Mouse (Mus musculus): ENCODE results near the gene Nr2c2ap.

Nr2c2ap gene

DNA sequence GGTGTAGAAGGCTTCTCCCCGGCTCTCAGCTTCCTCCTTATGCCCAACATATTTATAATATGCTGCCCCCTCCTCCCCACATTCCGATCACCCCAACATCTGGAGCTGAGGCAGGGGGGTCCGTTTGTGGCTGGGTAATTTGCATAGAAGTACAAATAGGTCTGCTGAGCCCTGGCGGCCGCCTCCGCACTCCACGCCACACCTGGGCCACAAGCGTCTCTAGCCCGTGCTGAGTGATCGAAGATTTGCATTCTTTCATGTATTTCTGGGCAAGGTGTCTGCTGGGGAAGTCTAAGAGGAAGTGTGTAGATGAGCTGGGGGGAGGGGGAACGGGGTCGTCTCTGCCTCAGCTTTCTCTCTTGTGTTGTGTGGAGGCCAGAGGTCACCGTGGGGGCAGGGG lies 28.9 kb downstream of the Nr2c2ap start:
- DNase-seq (ENCODE audit: low read depth, low spot score), result no peak

- no peak for DNase-seq (ENCODE audit: low read depth, low spot score)
These were observed 32.2 kb downstream of the Nr2c2ap start for GRCm38 (mm10) chr8:70163316-70163715.

GRCm38 (mm10) chr8:70166504-70167110 lies 35.5 kb downstream of the Nr2c2ap start:
- peak; percentile 39 for DNase-seq (ENCODE audit: low read depth, low spot score)

- DNase-seq (ENCODE audit: low read depth, low spot score), result no peak
These were observed 39.0 kb downstream of the Nr2c2ap start for GRCm38 (mm10) chr8:70170116-70170515.

- no peak for DNase-seq (ENCODE audit: low read depth, low spot score)
These were observed 39.6 kb downstream of the Nr2c2ap start for GRCm38 (mm10) chr8:70170748-70171147.

- no peak for DNase-seq (ENCODE audit: low read depth, low spot score)
These were observed 40.1 kb downstream of the Nr2c2ap start for GRCm38 (mm10) chr8:70171240-70171639.

- peak; percentile 93 for DNase-seq (ENCODE audit: low read depth, low spot score)
These were observed 41.0 kb downstream of the Nr2c2ap start, which contains the start of gene Tmem161a for GRCm38 (mm10) chr8:70172043-70172681. Gene Tmem161a, plus strand, starts transcription at chr8:70172356.

DNA sequence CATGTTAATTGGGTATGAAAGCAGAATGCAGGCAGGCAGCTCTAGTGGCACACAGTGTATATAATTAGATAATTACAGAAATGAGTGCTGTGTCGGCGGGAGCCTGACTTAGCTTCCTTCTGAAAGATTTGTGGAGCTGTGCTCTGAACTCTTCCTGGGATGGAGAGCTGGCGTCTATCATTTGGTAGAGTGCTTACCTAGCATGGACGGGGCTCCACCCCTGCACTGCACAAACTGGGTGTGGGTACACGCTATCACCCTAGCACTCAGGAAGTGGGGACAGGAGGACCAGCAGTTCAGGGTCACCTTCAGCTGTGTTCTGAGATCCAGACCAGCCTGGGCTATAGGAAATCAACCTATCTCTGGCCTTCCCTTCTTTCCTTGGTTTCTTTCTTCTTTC lies 42.2 kb downstream of the Nr2c2ap start:
- no peak for DNase-seq (ENCODE audit: low read depth, low spot score)

- DNase-seq (ENCODE audit: low read depth, low spot score), result no peak
These were observed 42.9 kb downstream of the Nr2c2ap start for GRCm38 (mm10) chr8:70174079-70174478.

DNA sequence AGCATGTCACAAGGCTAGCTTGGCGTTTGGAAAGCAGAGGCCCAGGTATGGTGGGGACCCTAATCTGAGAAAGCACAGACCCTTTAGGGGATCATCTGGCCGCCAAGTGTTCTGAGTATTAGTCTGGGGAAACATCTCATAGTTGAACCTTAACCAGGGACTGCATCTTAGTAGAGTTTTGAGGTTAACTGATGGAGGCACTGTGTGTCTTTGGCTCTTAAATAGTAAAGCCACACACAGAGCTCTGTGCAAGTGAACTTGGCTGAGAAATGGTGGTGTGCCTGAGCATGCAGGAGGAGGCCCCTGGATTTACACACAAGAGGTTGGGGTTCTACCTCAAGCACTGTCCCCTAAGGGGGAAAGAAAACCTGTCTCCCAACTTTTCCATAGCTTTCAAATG lies 47.1 kb downstream of the Nr2c2ap start:
- no peak for DNase-seq (ENCODE audit: low read depth, low spot score)

DNA sequence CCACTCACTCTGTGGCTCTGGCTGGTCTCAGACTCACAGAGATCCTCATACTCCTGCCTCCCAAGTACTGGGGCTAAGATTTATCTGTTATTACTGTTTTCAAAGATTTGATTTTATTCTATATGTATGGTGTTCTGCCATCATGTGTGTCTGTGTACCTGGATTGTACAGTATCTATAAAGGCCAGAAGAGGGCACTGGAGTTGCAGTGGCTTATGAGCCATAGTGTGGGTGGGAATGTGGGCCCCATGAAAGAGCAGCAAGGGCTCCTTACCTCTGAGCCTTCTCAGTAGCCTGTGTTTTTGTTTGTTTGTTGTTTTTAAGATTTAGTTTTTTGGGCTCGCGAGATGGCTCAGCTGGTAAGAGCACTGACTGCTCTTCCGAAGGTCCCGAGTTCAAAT lies 47.9 kb downstream of the Nr2c2ap start:
- no peak for DNase-seq (ENCODE audit: low read depth, low spot score)

DNA sequence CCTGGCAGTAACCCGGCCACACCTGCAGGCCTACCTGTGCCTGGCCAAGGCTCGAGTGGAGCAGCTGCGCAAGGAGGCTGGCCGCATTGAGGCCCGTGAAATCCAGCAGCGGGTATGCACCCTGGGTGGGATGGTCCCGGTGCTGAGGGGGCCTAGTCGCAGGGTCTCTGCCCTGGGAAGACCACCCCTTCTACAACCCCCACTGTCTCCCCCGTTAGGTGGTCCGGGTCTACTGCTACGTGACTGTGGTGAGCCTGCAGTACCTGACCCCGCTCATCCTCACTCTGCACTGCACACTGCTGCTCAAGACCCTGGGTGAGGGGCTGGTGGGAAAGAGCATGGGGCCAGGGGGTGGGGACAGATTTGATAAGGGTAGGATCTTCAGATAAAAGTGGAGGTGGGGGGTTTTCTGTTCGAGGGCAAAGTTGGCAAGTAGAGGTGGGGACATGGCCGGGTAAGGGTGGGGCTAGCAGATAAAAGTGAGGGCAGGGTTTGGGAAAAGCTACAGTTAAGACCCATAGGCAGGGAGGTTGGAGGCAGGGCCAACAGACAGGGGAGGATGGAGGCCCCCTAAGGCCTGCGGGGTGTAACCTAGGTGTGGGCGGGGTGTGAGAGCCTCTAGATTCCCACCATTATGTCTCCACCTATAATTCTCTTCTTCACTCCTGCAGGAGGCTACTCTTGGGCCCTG lies 50.2 kb downstream of the Nr2c2ap start:
- DNase-seq (ENCODE audit: low read depth, low spot score), result no peak

DNA sequence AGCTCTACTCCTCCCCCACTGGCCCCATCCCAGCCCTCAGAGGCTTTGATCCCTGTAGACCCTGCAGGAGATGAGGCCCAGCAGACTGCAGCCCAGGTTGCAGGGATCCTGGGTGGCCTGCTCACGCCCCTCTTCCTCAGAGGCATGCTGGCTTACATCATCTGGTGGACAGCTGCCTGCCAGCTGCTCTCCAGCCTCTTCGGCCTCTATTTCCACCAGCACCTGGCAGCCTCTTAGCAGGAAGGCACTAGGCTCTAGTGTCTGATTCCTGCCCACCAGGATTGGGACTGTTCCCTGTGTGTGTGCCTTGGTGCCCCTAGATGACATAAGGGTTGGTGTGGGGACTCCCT lies 50.7 kb downstream of the Nr2c2ap start:
- DNase-seq (ENCODE audit: low read depth, low spot score), result no peak

- no peak for DNase-seq (ENCODE audit: low read depth, low spot score)
These were observed 52.1 kb downstream of the Nr2c2ap start for GRCm38 (mm10) chr8:70183194-70183593.

Measured in c-Kit-negative CD71-positive TER-119-positive erythroid progenitor cells, embryonic 14.5 days (primary cell).